Comparison of ENCODE assay signal across 12 mouse cellular contexts in genomic region chr19:10847311-10848087, GRCm38 (mm10). TPM values are rescaled to one million over a fixed set of nuclear protein-coding genes. Genes with fewer than 3 reads are reported as not detected.
DNase-seq lines count a peak whose midpoint lies in the region; ATAC-seq and TF ChIP-seq lines count a peak whose summit lies in the region.
"Had no signal": no experiment of that assay in that cellular context is flagged by ENCODE, and none has a peak within 500 bp of the region (broad histone marks: within the 10 kb centered on the region; RNA-seq: fewer than 3 reads in every experiment).

No protein-coding gene starts in this region.

- H3K9ac ChIP-seq in heart, embryonic 11.5 days (ENCODE audit: low read depth, low read length): no peak overlapping the region
- no peak overlapping the region for H3K9ac ChIP-seq in kidney, embryonic 16.5 days (replicated peaks; ENCODE audit: low read length)
- H3K9ac ChIP-seq: hindbrain, embryonic 14.5 days; limb, embryonic 12.5 days had no signal

- DNase-seq in heart, adult 18-20 months: peak; percentile 59 to 71
- DNase-seq in lung, postnatal 14 days: peak; percentile 58
- DNase-seq in lung, adult 2 months: no peak
- peak; percentile 56 for DNase-seq in adrenal gland, adult 8-10 months
- DNase-seq in right cerebral cortex, postnatal 25 days: no peak
- DNase-seq in thymus, postnatal 36 days: no peak
- DNase-seq: gastrocnemius, postnatal 25 days; layer of hippocampus, adult 9-11 months had no signal

- no peak overlapping the region for H3K4me2 ChIP-seq in heart, embryonic 11.5 days
- no peak overlapping the region for H3K4me2 ChIP-seq in kidney, embryonic 16.5 days (replicated peaks; ENCODE audit: low read depth, low read length)
- H3K4me2 ChIP-seq: hindbrain, embryonic 14.5 days; limb, embryonic 12.5 days had no signal

- H3K4me1 ChIP-seq in heart, embryonic 11.5 days (ENCODE audit: control insufficient read depth, insufficient read depth, low read length): no peaks in the 10 kb centered on the region
- peaks cover 3% of the 10 kb centered on the region; the same call in 1 of the 2 replicates for H3K4me1 ChIP-seq in lung, adult 2 months (ENCODE audit: control insufficient read depth, insufficient read depth, low read length)
- H3K4me1 ChIP-seq in kidney, embryonic 16.5 days (ENCODE audit: insufficient read depth, low read length): peaks cover 18% of the 10 kb centered on the region
- H3K4me1 ChIP-seq: limb, embryonic 12.5 days had no signal

- no peak for ATAC-seq in heart, embryonic 11.5 days (replicated peaks; ENCODE audit: insufficient number of reproducible peaks, low FRiP score, low TSS enrichment)
- ATAC-seq in kidney, embryonic 16.5 days (ENCODE audit: low FRiP score, low TSS enrichment): no peak

- H3K4me3 ChIP-seq in heart, embryonic 11.5 days (ENCODE audit: low read depth, low read length): no peak overlapping the region
- no peak overlapping the region for H3K4me3 ChIP-seq in lung, adult 2 months (replicated peaks; ENCODE audit: extremely low read depth, low read depth, low read length)
- no peak overlapping the region for H3K4me3 ChIP-seq in kidney, embryonic 16.5 days (ENCODE audit: low read length)
- H3K4me3 ChIP-seq: limb, embryonic 12.5 days had no signal

- no peak for TF ChIP-seq CTCF in lung, adult 2 months (IDR thresholded peaks at IDR 0.05; ENCODE audit: insufficient read depth, low read length)

- peaks cover 4% of the 10 kb centered on the region; the same call in 1 of the 2 replicates for H3K27me3 ChIP-seq in heart, embryonic 11.5 days (ENCODE audit: control insufficient read depth, insufficient read depth, low read length)
- H3K27me3 ChIP-seq in kidney, embryonic 16.5 days (ENCODE audit: insufficient read depth, low read length): no peaks in the 10 kb centered on the region

- no peaks in the 10 kb centered on the region for H3K9me3 ChIP-seq in heart, embryonic 11.5 days (replicated peaks; ENCODE audit: control insufficient read depth, low read length)
- no peaks in the 10 kb centered on the region for H3K9me3 ChIP-seq in kidney, embryonic 16.5 days (ENCODE audit: low read length)
- H3K9me3 ChIP-seq: limb, embryonic 12.5 days had no signal

- no peaks in the 10 kb centered on the region for H3K36me3 ChIP-seq in heart, embryonic 11.5 days (ENCODE audit: control insufficient read depth, insufficient read depth, low read length)
- no peaks in the 10 kb centered on the region for H3K36me3 ChIP-seq in kidney, embryonic 16.5 days (ENCODE audit: insufficient read depth, low read length)
- H3K36me3 ChIP-seq: limb, embryonic 12.5 days had no signal

- no peak overlapping the region for H3K27ac ChIP-seq in heart, embryonic 11.5 days (ENCODE audit: low read depth, low read length)
- H3K27ac ChIP-seq in kidney, embryonic 16.5 days (ENCODE audit: low read length): 0 out of 2 replicates have a peak overlapping the region, but pooled peaks have one; percentile 8
- H3K27ac ChIP-seq: hindbrain, embryonic 14.5 days; limb, embryonic 12.5 days had no signal

- WGBS in heart, embryonic 11.5 days (ENCODE audit: insufficient replicate concordance): 54% methylated on average over 3 of the region's 3 CpGs
- 48% methylated on average over 3 of the region's 3 CpGs for WGBS in lung, adult 2 months
- WGBS in kidney, embryonic 16.5 days: 37% methylated on average over 3 of the region's 3 CpGs

- no peak for TF ChIP-seq POLR2A in lung, adult 2 months (IDR thresholded peaks at IDR 0.05; ENCODE audit: borderline replicate concordance, extremely low read depth, low read depth, low read length)

RNA-seq across cellular contexts. Expression of gene Slc15a3, which starts 8.0 kb away (rescaled TPM):
- total RNA-seq in heart, adult 18-20 months (2021): 1 to 10 TPM; 2.1 TPM
- 0.19 and 0.31 TPM in 2 replicates for polyA plus RNA-seq in heart, embryonic 11.5 days (2014; fragmentation: Nextera tagmentation; extraction: Ambion mirVana)
- 33.3 and 42.0 TPM in 2 replicates for polyA plus RNA-seq in lung, adult 2 months (2012; rRNA removed)
- total RNA-seq in adrenal gland, adult 8-10 months (2022): 1 to 10 TPM; 3.7 to 8.4 (median 5.1) TPM
- 0.54 and 0.85 TPM in 2 replicates for polyA plus RNA-seq in kidney, embryonic 16.5 days (2015; fragmentation: Nextera tagmentation; extraction: Ambion mirVana)

RNA-seq across cellular contexts. Expression of gene Cd6, which starts 17.6 kb away (rescaled TPM):
- 1 to 10 TPM in 1 of 2 experiments, under 1 TPM in 1; 0.17 to 1.2 TPM for total RNA-seq in heart, adult 18-20 months (2021)
- not detected in 2 replicates for polyA plus RNA-seq in heart, embryonic 11.5 days (2014; fragmentation: Nextera tagmentation; extraction: Ambion mirVana)
- 2.8 and 3.5 TPM in 2 replicates for polyA plus RNA-seq in lung, adult 2 months (2012; rRNA removed)
- under 1 TPM in 2 of 4 experiments, not detected in 2; 0.18 to 0.30 TPM for total RNA-seq in adrenal gland, adult 8-10 months (2022)
- 0.13 TPM in 1 of 2 replicates, not detected in the other for polyA plus RNA-seq in kidney, embryonic 16.5 days (2015; fragmentation: Nextera tagmentation; extraction: Ambion mirVana)
- polyA plus RNA-seq: hindbrain, embryonic 14.5 days; limb, embryonic 12.5 days had no signal

RNA-seq across cellular contexts. Expression of gene Tmem132a, which starts 22.2 kb away (rescaled TPM):
- 10 to 100 TPM; 10.1 to 10.3 TPM for total RNA-seq in heart, adult 18-20 months (2021)
- polyA plus RNA-seq in heart, embryonic 11.5 days (2014; fragmentation: Nextera tagmentation; extraction: Ambion mirVana): 35.5 and 37.2 TPM in 2 replicates
- polyA plus RNA-seq in lung, adult 2 months (2012; rRNA removed): 22.4 and 23.5 TPM in 2 replicates
- total RNA-seq in adrenal gland, adult 8-10 months (2022): 10 to 100 TPM; 39.0 to 47.6 (median 39.9) TPM
- 88.6 and 94.4 TPM in 2 replicates for polyA plus RNA-seq in kidney, embryonic 16.5 days (2015; fragmentation: Nextera tagmentation; extraction: Ambion mirVana)

RNA-seq across cellular contexts. Expression of gene Tmem109, which starts 34.3 kb away (rescaled TPM):
- total RNA-seq in heart, adult 18-20 months (2021): 100 to 1,000 TPM; 104 to 113 TPM
- polyA plus RNA-seq in heart, embryonic 11.5 days (2014; fragmentation: Nextera tagmentation; extraction: Ambion mirVana): 66.7 and 71.0 TPM in 2 replicates
- polyA plus RNA-seq in lung, adult 2 months (2012; rRNA removed): 206 and 278 TPM in 2 replicates
- total RNA-seq in adrenal gland, adult 8-10 months (2022): 100 to 1,000 TPM; 132 to 209 (median 153) TPM
- polyA plus RNA-seq in kidney, embryonic 16.5 days (2015; fragmentation: Nextera tagmentation; extraction: Ambion mirVana): 115 and 118 TPM in 2 replicates

RNA-seq across cellular contexts. Expression of gene Prpf19, which starts 47.5 kb away (rescaled TPM):
- total RNA-seq in heart, adult 18-20 months (2021): 100 to 1,000 TPM; 237 to 251 TPM
- polyA plus RNA-seq in heart, embryonic 11.5 days (2014; fragmentation: Nextera tagmentation; extraction: Ambion mirVana): 33.0 and 39.4 TPM in 2 replicates
- polyA plus RNA-seq in lung, adult 2 months (2012; rRNA removed): 159 and 186 TPM in 2 replicates
- 100 to 1,000 TPM; 202 to 232 (median 221) TPM for total RNA-seq in adrenal gland, adult 8-10 months (2022)
- 47.6 and 51.3 TPM in 2 replicates for polyA plus RNA-seq in kidney, embryonic 16.5 days (2015; fragmentation: Nextera tagmentation; extraction: Ambion mirVana)

Comparison
In these comparisons a context has a peak if more than half of its experiments do, and no peak if none do; other contexts are left out.
1. DNase-seq: peak in heart, adult 18-20 months (2 of 2), lung, postnatal 14 days (single experiment) and adrenal gland, adult 8-10 months (single experiment); none in lung, adult 2 months (single experiment), right cerebral cortex, postnatal 25 days (single experiment) and thymus, postnatal 36 days (0 of 2).
2. RNA of gene Slc15a3, which starts 8.0 kb away (polyA plus RNA-seq): 33.3 to 42.0 TPM in lung, adult 2 months; 0.54 to 0.85 TPM in kidney, embryonic 16.5 days and 0.19 to 0.31 TPM in heart, embryonic 11.5 days; every median in the first group is over 10 times any median in the second.